Mouse (Mus musculus) small intestine, adult 2 months (tissue): ENCODE results near the gene Shmt2. TPM values are rescaled to one million over a fixed set of nuclear protein-coding genes. Genes with fewer than 3 reads are reported as not detected.

Experiments used
- H3K27ac ChIP-seq: fragments of 200-500 bp; 2 replicates; pipeline ENCODE4 v1.5.1; 2012; ENCODE audit warnings: low read depth, low read length, control low read depth, inconsistent platforms; ENCODE audit not compliant: insufficient read depth
- H3K27me3 ChIP-seq: fragments of 200-500 bp; 2 replicates; pipeline ENCODE4 v1.6.1; 2012; ENCODE audit warnings: mild to moderate bottlenecking, moderate library complexity, low read length, inconsistent platforms; ENCODE audit not compliant: control insufficient read depth, insufficient read depth
- H3K36me3 ChIP-seq: fragments of 200-500 bp; 2 replicates; pipeline ENCODE4 v1.6.1; 2012; ENCODE audit warnings: mild to moderate bottlenecking, low read length, control low read depth, inconsistent platforms; ENCODE audit not compliant: control insufficient read depth, insufficient read depth
- H3K4me1 ChIP-seq: fragments of 200-500 bp; 2 replicates; pipeline ENCODE4 v1.6.1; 2012; ENCODE audit warnings: low read length, inconsistent platforms, mixed read lengths; ENCODE audit not compliant: control insufficient read depth, insufficient read depth, insufficient read length
- H3K4me3 ChIP-seq: fragments of 200-500 bp; 2 replicates; pipeline ENCODE4 v1.5.1; 2012; ENCODE audit warnings: low read depth, mild to moderate bottlenecking, control low read depth, inconsistent platforms, low read length, moderate library complexity
- CTCF ChIP-seq: fragments of 200-500 bp; IDR thresholded peaks from 2 replicates; pipeline ENCODE4 v1.5.1; 2012; ENCODE audit warnings: low read depth, mild to moderate bottlenecking, control low read depth, inconsistent platforms, low read length, moderate library complexity, mixed read lengths; ENCODE audit not compliant: insufficient replicate concordance, insufficient read length; ENCODE audit errors: extremely low read depth
- POLR2A ChIP-seq: fragments of 200-500 bp; IDR thresholded peaks from 2 replicates; pipeline ENCODE4 v1.6.1; 2012; ENCODE audit warnings: low read depth, mild to moderate bottlenecking, control low read depth, inconsistent platforms, low read length, moderate library complexity
- WGBS: fragments of 180-500 bp; shearing (Covaris S2); methylation state at CpG from one replicate; pipeline ENCODE4 v1.1.7; 2018; 5-methylcytosine and 5-hydroxymethylcytosine counted together
- polyA plus RNA-seq: library from polyadenylated mRNA; depleted of rRNA; stranded (reverse); fragments of >200 nt; gene quantifications from 2 replicates; pipeline ENCODE4 v1.2.3, GENCODE M21; 2012

Gene Shmt2
- polyA plus RNA-seq, 1 experiment, result 49.6 TPM

DNA sequence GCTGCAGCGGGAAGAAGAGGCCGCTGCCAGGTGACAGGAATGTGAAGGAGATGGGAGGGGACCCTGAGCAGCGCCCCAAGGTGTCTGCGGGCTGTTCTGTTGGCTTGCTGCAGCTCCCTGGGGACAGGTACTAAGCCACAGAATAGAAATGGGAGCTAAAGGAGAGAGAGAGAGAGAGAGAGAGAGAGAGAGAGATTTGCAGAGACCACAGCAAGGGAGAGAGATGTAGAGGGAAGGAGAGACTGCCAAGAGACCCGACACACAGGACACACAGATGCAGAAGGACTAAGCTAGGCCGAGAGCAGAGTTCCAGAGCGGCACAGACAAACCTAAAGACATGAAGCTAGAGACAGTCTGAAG lies 10.0 kb downstream of the Shmt2 start:
- 1% methylated on average over 7 of the region's 7 CpGs for WGBS
- no peak for TF ChIP-seq POLR2A
- TF ChIP-seq CTCF, result no peak
- Histone ChIP-seq H3K27me3 (peaks cover 35% of the 10 kb centered on the region), H3K27ac (peak overlapping the region; percentile 10; the same call in 1 of the 2 replicates), H3K4me1 (peaks cover 26% of the 10 kb centered on the region), H3K4me3 (peak overlapping the region; percentile 64), H3K36me3 (no peaks in the 10 kb centered on the region)

GRCm38 (mm10) chr10:127511634-127512306 lies 10.5 kb downstream of the Shmt2 start:
- 1% methylated on average over 45 of the region's 46 CpGs for WGBS
- TF ChIP-seq CTCF (0 out of 2 replicates have a peak, but pooled peaks have one; percentile 8), POLR2A (no peak)
- Histone ChIP-seq H3K27ac (peak overlapping the region; percentile 10; the same call in 1 of the 2 replicates), H3K4me1 (peaks cover 25% of the 10 kb centered on the region), H3K27me3 (peaks cover 35% of the 10 kb centered on the region), H3K36me3 (no peaks in the 10 kb centered on the region), H3K4me3 (peak overlapping the region; percentile 64)

GRCm38 (mm10) chr10:127510895-127511617 lies 11.2 kb downstream of the Shmt2 start:
- TF ChIP-seq POLR2A (no peak), CTCF (no peak)
- 30% methylated on average over 11 of the region's 11 CpGs for WGBS
- H3K4me3 ChIP-seq, result peak overlapping the region; percentile 64
- H3K27ac ChIP-seq, result no peak overlapping the region
- H3K27me3 ChIP-seq, result peaks cover 35% of the 10 kb centered on the region
- peaks cover 20% of the 10 kb centered on the region for H3K4me1 ChIP-seq
- no peaks in the 10 kb centered on the region for H3K36me3 ChIP-seq

DNA sequence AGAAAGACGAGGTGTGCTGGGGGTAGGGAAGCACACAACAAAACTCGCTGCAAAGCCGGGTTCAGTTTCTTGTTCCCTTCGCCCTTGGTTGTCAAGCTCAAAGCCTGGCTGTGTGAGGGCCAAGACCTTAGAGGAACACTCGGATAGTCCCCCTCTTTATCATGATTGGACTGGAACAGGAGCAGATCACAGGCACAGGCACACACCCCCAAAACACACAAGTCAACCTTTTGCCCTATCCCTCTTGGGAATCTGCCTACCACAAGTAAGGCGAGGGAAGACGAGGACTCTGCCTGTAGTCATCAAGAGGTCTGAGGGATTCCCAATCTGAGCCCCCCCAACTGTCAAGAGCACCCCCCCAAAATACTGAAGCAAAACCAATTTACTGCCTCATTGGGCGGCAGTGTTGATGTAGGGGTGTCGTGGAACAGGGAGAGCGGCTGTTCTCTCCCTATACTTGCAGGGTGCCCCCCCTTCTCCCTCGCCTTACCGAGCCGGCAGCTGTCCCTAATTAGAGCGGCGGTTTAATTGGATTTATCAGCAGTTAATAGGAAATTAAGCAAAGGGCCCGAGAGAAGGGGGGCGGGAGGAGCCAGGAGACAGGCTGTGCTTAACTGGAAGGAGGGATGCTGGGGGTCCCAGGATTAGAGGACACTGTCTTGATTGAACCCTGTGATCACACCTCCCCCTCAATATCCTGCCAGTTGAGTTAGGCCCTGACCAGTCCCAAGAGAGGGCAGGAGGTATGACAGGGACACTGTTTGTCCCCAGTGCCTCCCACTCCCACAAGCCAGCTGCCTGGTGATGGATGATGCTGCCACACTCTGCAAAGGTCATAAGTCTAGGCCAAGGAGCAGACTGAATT lies 12.2 kb downstream of the Shmt2 start:
- Histone ChIP-seq H3K4me1 (peaks cover 20% of the 10 kb centered on the region), H3K36me3 (no peaks in the 10 kb centered on the region), H3K4me3 (peak overlapping the region; percentile 50; the same call in 1 of the 2 replicates), H3K27ac (no peak overlapping the region), H3K27me3 (peaks cover 35% of the 10 kb centered on the region)
- 34% methylated on average over 17 of the region's 17 CpGs for WGBS
- TF ChIP-seq POLR2A, result no peak
- TF ChIP-seq CTCF, result no peak

DNA sequence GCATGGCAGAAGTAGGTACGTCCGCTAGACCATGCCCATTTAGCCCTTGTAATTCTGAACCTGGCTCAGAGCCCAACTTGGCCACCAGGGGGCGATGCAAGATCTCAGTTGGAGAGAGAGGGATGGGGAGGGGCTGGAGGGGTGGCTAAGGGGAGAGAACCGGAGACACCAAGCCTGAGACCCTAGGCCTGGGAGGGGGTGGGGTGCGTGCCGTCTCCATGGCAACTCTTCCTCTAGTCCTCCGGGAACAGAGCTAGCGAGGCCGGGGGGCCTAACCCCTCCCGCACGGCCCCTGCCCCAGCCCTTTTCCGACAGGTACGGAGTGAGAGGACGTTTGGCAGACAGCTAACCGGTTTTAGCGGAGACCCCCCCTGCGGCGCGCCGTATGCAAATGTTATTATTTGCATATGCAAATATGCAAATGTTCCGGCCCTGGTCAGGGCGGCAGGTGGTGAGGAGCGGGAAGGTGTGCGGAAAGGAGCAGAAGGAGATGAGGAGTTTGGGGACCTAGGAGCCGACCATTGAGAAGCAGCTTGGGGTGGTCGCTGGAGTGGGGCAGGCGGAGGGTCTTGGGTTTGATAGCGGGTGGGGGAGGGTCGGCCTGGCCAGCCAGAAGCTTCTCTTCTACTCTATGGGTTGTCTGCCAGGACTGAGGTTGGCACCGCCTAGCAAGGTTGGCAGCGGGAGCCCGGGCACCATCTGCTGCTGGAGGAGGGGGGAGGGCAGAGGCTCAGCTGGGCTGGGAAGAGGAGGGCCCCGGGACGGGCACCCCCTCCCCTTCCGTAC lies 13.0 kb downstream of the Shmt2 start:
- TF ChIP-seq POLR2A (no peak), CTCF (peak; percentile 91; the same call in 1 of the 2 replicates)
- no peak overlapping the region for H3K27ac ChIP-seq
- H3K36me3 ChIP-seq, result no peaks in the 10 kb centered on the region
- WGBS, result 2% methylated on average over 35 of the region's 35 CpGs
- H3K27me3 ChIP-seq, result peaks cover 35% of the 10 kb centered on the region
- peak overlapping the region; percentile 50 for H3K4me3 ChIP-seq
- peaks cover 20% of the 10 kb centered on the region for H3K4me1 ChIP-seq

DNA sequence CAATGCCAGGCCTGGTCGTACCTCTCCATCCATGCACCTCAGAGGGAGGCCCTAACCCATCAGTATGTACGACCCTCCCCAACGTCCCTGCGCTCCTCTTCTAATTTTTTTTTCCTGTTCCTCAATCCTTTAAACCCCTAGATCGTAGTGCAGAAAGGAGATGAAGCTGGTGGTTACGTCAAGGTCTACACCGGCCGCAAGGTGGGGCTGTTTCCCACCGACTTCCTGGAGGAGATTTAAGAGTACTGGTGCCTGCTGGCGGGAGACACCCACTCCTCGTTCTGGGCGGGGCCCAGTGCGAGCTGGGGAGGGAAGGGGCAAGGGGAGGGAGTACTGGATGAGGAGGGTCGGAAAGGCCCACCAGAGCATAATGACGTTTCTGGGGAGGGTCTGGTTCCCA lies 14.0 kb downstream of the Shmt2 start:
- Histone ChIP-seq H3K27ac (no peak overlapping the region), H3K4me3 (peak overlapping the region; percentile 29), H3K36me3 (no peaks in the 10 kb centered on the region), H3K4me1 (peaks cover 14% of the 10 kb centered on the region), H3K27me3 (peaks cover 27% of the 10 kb centered on the region)
- no peak for TF ChIP-seq POLR2A
- TF ChIP-seq CTCF, result peak; percentile 73; the same call in 1 of the 2 replicates
- 6% methylated on average over 15 of the region's 15 CpGs for WGBS
